Mouse (Mus musculus): ENCODE data around the gene A430033K04Rik.

The A430033K04Rik gene

DNA sequence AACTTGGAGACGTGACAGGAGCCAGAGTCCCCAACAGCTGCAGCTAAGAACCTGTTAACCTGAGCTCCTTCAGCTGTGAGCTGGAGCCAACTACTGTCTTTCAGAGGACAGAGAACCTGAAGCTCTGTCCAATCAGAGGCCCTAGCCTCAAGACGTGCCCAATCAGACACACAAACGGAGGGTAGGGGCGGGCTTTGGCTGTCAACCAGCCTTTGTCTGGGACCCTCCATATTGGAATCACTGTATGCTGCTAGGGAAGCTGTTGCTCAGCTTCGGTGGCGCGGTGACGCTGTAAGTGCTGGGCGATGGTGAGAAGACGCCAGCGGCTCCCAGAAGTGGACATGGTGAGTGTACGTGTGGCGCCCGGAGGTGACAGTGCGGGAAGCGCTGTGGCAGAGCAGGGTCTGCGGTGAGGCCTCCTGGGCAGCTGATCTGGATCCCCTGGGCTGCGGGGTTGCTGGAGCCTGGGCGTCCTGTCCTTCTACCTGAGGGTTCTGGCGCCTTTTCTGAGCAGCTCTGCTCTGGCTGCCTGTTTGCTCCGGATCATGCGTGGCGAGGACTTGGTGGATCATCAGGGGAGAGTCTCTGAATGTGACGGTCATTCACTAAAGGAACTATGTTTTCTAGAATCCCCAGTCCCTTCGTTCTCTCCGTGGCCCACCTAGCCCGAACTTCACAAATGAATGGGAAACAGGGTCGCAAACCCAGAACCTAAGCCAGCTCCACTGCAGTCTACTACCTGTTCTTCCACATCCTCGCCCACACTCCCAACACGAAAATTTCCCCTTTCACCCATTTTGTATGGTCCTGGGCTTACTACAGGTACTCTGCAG, at the start of gene A430033K04Rik:
A430033K04Rik (plus strand) TSS at position 215 of the 833 bp plus-strand sequence.
- peak; percentile 94 for DNase-seq

DNA sequence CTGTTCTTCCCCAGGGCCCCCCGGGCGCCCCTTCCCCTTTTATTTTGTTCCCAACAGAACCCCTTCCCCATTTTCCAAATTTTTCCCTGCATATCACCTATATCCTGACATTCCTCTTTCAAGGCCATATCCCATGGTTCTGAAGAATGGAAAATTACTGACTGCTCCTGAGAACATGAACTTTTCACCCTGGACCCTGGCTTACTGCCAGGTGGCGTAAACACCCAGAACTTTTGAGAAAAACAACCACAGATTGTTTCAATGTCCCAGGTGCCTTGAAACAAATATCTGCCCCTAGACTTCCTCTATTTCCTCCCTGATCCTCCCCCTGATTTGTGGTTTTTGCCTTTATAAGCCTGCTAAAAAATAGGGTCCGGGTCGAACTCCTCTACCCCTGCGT, 35.3 kb upstream of the A430033K04Rik start:
- no peak for DNase-seq

DNA sequence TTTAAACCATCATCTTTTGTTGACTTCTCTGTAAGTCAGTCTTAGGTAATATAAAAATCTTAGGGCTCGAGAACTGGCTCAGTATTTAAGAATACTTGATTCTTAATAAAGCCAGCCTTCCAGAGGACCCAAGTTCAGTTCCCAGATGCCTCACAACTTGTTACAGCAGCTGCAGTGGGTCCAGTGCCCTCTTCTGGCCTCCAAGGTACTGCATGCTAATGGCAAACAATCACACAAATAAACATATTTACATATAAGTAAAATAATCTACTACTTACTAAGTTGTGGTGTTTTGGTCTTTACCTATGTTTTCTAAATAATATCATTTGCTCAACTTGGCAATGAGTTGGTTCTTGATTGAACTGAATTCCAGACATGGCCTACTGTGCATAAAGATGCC, 4.3 kb upstream of the A430033K04Rik start:
- DNase-seq = no peak

DNA sequence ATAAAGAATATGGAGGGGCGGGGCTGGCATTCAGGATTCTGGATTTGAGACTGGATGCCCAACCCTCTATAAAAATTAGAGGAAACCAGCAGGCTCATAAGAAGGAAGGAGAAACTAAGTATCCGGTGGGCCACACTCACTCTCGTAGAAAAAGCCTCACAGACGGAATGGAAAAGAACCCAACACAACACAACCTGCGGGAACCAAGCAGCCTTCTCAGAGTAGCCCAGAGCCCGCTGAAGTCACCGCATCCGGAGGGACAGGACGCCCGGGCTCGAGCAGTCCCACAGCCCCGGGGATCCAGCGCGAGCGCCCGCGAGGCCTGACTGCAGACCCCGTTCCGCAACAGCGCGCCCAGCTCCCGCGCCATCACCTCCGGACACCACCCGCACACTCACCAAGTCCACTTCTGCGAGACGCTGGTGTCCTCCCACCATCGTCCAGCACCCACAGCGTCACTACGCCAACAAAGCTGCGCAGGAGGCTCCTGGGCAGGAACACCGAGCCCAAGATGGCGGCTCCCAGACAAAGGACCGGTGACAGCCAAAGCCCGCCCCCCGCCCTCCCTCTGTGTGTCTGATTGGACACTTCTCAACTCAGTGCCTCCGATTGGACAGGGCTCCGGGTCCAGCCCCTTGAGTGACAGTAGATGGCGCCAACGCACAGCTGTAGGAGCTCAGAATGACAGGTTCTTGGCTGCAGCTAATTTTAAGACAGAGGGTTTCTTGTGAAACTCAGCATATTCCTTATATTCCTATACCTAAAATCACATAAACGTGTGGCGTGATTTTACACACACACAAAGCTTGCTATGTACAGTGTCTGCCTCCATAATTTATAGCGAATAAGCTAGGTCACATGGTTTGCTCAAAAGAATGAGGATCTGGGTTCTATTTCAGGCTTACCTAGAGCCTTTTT, 3.2 kb upstream of the A430033K04Rik start, which contains the start of gene Zfp68:
Zfp68 (minus strand) TSS at position 551 of the 918 bp plus-strand sequence.
- peak; percentile 95 for DNase-seq

DNA sequence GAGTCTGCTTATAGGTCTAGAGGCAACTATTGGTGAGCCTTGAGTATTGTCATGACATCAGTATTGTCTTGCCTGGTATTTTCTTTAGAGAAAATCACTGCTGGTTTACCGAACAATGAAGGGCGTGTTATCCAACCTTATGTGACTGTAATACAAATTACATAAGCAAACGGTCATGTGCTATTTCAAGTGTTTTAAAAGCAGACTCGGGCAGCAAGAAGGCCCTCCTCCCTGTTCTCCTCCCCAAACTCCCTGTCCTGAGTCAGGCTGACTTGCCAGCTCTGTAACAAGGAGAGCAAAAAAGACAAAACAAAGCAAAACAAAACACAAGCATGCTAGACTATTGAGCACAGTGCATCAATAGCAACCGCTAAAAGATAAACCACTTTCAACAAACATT, 1.8 kb upstream of the A430033K04Rik start:
- no peak for DNase-seq

DNA sequence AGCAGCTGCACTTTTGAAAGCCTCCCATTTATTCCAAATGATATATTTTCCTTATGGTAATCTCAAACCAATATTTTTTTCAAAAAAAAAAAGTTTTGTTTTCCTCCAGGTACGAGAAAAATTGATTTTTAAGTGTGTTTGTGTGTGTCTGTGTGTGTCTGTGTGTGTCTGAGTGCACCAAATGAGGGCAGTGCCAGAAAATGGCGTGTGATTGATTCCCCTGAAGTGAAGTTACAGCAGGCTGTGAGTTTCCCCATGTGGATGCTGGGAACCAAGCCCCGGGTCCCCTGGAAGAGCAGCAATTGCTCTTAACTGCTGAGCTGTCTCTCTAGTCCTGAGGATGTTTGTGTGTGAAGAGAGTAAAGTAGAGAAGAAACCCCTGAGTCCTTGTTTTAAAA, 818 bp downstream of the A430033K04Rik start:
- no peak for DNase-seq

DNA sequence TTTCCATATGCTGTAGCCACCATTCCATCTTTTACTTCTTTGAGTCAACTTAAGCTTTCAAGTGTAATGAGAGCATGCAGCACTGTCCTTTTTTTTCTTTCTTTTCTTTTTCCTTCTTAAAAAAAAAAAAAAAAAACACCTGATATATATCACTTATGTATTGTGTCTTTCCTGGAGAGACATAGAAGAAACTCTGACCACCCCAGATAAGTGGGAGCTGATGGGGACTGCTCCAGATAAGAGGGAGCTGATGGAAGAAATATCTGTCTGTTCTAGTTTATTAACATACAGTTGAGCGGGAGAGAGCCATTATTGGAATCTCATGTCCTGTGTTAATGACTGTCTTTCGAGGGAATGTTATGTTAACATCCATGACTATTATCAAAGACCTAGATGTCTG, 13.8 kb downstream of the A430033K04Rik start:
- no peak for DNase-seq

DNA sequence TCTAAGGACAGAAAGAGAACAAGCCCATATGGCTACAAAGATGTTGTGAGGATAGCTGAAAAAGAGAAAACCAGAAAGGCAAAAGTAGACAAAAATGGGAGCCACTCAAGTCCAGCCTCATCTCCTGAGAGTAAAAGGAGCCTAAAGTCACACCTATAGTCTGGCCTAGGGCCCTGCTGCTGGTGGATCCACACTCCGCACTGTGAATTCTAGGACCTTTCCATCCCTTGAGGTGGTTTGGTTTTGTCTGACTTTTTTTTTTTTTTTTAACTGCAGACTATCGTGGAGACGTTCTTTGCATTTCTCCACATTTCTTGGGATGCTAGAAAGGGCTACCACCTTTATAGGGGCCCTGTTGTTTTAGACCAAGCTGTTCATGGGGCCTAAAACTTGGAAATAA, 18.4 kb downstream of the A430033K04Rik start:
- no peak for DNase-seq

DNA sequence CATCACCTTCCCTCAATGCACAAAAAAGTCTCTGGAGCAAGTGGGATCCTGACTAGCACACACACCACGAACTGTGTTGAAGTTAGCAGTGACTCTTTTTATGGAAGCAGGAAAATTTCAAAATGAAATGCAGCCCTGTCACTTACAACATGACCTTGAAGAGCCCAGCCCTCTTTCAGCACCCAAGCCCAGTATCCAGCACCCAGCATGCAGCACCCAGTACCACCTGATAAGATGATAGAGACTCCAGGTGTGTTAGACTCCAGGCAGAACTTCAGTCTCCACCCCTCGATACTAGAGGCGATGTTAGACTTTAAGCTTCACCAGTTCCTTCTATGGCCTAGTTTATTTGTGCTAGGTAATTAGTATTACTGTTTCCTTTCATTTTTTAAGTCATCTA, 19.1 kb downstream of the A430033K04Rik start:
- DNase-seq = no peak

DNA sequence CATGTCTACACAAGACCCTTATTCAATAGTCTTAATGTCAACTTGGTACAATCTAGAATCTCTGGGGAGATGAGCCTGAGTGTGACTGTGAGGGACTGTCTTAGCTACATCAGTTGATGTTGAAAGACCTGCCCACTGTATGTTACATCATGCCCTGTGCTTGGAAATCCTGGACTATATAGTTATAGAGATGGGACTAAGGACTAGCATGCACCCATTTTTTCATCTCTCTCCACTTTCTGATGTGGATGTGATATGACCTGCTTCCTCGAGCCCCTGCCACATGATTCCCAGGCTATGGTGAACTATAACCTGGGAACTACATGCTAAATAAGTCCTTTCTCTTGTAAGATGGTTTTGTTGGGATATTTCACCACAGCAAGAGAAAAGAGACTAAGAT, 30.3 kb downstream of the A430033K04Rik start:
- DNase-seq = no peak

DNA sequence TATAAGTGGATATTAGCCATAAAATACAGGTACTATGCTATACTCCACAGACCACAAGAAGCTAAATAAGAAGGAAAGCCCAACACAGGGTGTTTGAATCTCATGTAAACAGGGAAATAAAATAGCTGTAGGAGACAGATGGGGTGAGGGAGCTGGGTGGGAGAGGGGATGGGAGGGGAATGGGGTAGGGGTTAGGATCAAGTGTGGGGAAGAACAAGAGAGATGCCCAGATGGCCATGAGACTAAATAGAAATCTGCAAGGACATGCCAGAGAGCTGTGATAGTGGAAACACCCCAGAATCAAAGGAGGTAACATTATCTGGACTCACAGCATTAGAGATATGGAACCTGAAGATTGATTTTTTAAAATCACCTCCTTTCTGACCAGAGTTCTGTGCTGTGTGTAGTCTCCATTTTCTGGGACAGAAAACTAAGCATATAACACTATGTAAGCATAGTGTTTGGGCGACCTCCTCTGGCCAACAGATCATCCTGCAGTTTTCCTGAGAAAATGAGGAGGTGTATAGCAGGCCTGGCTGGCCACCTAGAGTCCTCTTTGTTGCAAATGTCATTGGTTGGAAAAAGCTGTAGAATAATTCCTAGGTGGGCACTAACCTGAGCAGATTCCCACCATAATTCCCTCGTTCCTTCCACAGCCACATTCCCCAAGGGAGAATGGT, 34.0 kb downstream of the A430033K04Rik start:
- DNase-seq = no peak

DNA sequence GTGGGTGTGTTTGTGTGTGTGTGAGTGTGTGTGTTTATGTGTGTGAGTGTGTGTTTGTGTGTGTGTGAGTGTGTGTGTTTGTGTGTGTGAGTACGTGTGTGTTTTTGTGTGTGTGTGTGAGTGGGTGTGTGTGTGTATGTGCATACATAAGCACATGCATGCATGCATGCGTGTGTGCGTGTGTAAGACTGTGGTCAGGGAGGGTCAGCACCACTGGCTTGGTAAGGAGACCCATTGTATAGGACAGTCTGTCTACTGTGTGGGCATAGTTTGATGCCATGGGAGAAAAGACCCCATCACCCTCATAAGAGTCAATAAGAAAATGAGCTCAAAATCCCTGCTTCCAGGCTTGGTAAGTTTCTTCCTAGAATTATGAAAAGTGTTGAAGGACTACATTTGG, 34.7 kb downstream of the A430033K04Rik start:
- no peak for DNase-seq

DNA sequence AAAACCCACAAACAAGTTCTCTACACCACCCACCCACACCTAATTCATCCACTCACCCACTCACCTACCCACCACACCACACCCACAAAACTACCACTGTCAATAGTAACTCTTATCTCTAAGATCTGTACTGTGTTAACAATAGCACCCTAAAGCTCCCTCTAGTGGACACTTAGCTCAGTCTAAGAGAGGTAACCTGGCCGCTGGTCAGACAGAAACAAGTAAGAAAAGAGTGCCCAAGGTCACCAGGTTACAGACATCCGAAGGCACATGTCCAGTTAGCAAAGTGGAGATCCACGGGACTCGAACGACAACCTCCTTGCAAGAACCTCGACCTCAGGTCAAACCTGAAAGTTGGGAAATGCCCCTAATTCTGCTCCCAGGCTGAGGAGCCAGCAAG, 35.2 kb downstream of the A430033K04Rik start:
- DNase-seq = peak; percentile 12

DNA sequence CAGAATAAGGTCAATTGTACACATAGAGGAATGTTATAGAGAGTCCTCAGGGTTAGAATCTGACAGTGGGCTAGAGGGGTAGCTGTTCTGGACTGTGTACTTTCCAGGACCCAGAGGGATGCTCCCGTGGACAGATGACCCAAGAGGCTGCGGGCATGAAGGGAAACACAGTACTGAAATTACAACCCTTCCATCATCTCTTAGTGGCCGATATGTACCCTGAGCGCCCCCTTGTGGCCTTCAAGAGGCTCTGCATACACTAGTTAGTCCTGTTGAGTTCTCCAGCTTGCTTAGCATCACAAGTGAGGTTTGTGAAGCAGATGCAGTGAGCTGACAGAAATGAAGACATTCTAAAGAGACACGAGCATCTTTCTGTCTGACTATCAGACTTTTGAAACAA, 36.3 kb downstream of the A430033K04Rik start:
- DNase-seq = peak; percentile 22

DNA sequence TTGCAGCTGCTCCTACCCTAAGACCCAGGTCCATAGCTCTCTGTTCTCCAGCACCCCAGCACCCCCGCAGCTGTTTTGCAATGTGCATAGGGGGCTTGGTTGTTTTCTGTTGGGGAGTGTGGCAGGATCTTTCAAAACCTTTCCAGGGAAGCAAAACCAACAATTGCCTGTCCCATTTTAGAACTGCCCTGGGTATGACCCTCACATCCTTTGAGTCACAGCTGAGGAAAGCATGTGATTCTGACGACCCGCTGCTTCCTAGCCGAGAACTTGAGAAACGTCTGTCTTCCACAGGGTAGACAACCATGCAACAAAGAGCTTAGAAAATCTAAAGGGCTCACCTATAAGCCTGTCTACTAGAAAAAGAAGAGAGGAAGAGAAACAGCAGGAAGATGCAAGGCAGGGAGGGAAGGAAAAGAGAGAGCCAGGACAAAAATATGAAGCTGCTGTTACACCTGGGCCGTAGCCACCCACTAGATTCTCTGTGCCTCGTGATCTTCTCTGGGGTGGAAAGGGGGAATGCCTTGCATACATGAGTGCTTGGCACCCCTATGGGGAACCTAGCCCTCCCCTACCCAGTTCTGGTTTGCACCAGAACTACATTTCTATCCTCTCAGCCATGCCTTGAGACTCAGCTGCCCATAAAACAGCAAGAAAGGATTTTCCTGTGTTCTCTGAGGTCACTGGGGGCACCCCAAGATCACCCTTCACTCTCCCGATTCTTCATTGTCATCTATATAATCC, 60.5 kb downstream of the A430033K04Rik start:
- DNase-seq = no peak

DNA sequence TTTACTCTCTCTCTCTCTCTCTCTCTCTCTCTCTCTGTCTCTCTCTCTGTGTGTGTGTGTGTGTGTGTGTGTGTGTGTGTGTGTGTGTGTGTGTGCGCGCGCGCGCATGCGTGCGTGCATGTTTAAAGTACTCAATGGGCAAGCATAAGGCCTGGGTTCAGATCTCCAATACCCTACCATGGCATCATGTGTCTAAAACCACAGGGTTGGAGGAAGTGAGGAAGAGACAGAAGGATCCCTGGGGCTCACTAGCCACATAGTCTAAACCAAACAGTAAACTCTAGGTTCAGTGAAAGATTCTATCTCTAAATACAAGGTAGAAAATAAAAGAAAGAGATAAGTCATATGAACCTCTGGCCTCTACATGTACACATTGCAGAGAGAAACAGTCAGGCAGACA, 61.2 kb downstream of the A430033K04Rik start:
- no peak for DNase-seq

DNA sequence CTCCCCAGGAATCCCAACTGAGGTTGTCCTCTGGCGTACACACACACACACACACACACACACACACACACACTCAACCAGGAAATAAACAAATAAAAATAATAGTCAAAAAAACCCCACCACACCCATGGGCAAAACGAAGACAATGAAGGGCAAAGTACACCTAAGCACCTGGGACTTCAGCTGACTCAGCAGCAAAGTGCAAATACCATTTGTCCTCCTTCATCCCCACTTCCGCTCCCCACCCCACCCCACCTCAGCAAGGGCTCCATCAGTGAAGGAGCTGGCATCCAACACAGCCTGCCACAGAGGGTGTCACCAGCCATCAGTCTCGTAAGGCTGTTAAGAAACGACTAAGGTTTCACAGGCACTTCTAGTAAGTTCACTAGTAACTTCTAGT, 64.8 kb downstream of the A430033K04Rik start:
- no peak for DNase-seq

DNA sequence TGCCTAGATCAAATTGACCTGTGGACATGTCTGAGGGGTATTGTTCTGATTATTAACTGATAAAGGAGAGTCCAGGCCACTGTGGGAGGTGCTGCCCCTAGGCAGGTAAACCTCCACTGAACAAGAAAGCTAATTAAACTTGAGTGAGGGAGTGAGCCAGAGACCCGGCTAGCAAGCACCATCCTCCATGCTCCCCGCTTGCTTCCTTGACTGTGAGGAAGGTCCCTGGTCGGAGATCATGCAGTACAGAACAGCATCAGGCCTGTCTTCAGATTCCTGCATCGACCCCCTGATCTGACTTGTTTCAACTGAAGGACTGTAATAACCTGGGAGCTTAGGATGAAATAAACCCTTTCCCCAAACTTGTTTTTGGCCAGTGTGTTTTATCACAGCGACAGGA, 66.6 kb downstream of the A430033K04Rik start:
- no peak for DNase-seq

DNA sequence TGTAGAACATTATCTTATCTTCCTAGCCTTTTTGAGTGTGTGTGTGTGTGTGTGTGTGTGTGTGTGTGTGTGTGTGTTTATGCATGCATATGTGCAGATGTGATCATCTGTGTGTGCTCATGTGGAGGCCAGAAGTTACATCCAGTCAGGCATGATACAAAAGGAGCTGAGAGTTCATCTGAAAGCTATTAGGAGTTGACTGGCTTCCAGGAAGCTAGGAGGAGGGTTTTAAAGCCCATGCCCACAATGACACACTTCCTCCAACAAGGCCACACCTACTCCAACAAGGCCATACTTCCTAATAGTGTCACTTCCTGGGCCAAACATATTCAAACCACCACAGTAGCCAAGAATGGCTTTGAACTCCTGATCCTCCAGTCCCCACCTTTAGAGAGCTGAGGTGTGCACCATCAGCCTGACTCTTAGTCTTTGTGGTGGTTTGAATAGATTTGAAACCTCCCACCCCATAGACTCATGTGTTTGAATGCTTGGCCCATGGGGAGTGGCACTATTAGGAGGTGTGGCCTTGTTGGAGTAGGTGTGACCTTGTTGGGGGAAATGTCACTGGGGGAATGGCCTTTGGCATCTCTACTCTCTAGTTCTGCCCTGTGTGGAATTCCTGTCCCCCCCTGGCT, 70.4 kb downstream of the A430033K04Rik start:
- DNase-seq = no peak

DNA sequence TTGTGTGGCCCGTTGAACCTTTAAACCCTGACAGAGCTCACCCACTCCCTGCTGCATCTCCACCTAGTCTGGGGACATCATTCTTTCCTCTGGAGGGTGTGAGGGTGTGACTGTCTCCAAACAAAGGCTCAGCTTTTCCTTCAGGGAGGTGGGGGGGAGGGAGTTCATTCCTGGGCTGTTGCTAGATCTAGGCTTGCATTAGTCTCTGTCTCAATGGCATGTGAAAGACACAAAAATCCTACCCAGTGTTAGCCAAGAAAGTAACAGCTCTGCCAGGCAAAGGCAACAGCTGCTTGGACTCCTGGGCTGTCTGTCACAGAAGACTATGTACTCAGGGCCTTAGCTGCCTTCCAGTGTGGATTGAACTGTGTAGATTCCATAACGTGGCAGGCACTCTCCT, 71.4 kb downstream of the A430033K04Rik start:
- no peak for DNase-seq

DNA sequence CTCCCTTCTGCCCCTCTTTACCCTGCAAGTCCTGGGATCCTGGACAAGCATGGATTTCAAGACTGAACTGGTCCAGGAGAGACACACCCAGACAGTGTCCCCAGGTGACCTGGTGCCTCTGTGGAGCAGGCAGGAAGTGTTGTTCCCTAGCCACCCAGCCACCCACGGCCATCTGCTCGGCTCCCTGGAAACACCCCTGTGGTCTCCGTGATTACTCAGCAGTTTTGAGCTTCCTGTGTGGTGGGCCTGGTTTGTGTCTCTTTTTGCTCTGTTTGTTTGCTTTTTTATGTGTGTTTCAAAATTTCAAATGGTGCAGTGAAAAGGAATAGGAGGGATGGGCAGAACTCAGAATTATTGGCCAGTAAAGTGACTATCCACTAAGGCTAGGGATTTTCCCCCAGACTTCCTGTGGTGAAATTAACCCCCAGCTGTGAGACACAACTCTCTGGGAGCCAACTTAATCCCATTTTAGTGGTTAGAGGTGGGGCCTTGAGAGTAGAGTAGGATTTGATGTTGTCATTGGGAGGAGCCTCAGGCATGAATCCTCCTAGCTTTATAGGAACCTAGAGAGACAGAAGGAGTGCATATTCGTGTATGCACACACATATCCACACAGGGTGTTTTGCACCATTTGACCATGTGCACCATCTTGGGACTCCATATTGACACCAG, 72.0 kb downstream of the A430033K04Rik start:
- no peak for DNase-seq
